Mouse (Mus musculus) embryonic fibroblast, embryonic 13.5 days (primary cell): ENCODE measurements around the gene Hoxc8.

ENCODE experiments used
- CTCF ChIP-seq: IDR thresholded peaks from 2 replicates; pipeline ENCODE4 v1.5.1; 2011; ENCODE audit warnings: mild to moderate bottlenecking, control low read depth, low read length, moderate library complexity, borderline replicate concordance; ENCODE audit not compliant: insufficient read depth
- POLR2A ChIP-seq: IDR thresholded peaks from 2 replicates; pipeline ENCODE4 v1.6.1; 2011; ENCODE audit warnings: low read depth, mild to moderate bottlenecking, control low read depth, low read length, moderate library complexity

DNA sequence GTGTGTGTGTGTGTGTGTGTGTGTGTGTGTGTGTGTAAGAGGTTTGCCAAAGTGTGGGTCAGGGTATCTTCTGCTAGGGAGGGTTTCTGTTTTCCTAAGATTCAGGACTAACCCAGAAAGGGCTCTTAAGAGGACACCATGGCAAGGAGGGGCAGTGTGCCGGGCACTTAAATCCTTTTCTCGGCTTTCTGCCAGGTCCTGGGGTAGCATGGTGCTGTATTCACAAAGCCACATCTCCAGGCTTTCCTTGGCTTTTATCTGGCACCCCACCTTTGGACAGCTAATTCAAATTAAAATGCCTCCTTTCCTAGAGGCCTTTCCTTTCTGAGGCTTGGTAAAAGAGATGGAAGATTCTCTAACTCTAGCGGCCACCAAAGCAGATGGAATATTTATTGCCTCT lies 49.2 kb downstream of the Hoxc8 start:
- TF ChIP-seq POLR2A (no peak), CTCF (no peak)
